Mouse (Mus musculus) small intestine, adult 2 months (tissue): Measurements from ENCODE around the gene Smcp. TPM values are rescaled to one million over a fixed set of nuclear protein-coding genes. Genes with fewer than 3 reads are reported as not detected.

Experiments
- H3K27ac ChIP-seq: fragments of 200-500 bp; 2 replicates; pipeline ENCODE4 v1.5.1; 2012; ENCODE audit warnings: low read depth, low read length, control low read depth, inconsistent platforms; ENCODE audit not compliant: insufficient read depth
- H3K27me3 ChIP-seq: fragments of 200-500 bp; 2 replicates; pipeline ENCODE4 v1.6.1; 2012; ENCODE audit warnings: mild to moderate bottlenecking, moderate library complexity, low read length, inconsistent platforms; ENCODE audit not compliant: control insufficient read depth, insufficient read depth
- H3K36me3 ChIP-seq: fragments of 200-500 bp; 2 replicates; pipeline ENCODE4 v1.6.1; 2012; ENCODE audit warnings: mild to moderate bottlenecking, low read length, control low read depth, inconsistent platforms; ENCODE audit not compliant: control insufficient read depth, insufficient read depth
- H3K4me1 ChIP-seq: fragments of 200-500 bp; 2 replicates; pipeline ENCODE4 v1.6.1; 2012; ENCODE audit warnings: low read length, inconsistent platforms, mixed read lengths; ENCODE audit not compliant: control insufficient read depth, insufficient read depth, insufficient read length
- H3K4me3 ChIP-seq: fragments of 200-500 bp; 2 replicates; pipeline ENCODE4 v1.5.1; 2012; ENCODE audit warnings: low read depth, mild to moderate bottlenecking, control low read depth, inconsistent platforms, low read length, moderate library complexity
- CTCF ChIP-seq: fragments of 200-500 bp; IDR thresholded peaks from 2 replicates; pipeline ENCODE4 v1.5.1; 2012; ENCODE audit warnings: low read depth, mild to moderate bottlenecking, control low read depth, inconsistent platforms, low read length, moderate library complexity, mixed read lengths; ENCODE audit not compliant: insufficient replicate concordance, insufficient read length; ENCODE audit errors: extremely low read depth
- POLR2A ChIP-seq: fragments of 200-500 bp; IDR thresholded peaks from 2 replicates; pipeline ENCODE4 v1.6.1; 2012; ENCODE audit warnings: low read depth, mild to moderate bottlenecking, control low read depth, inconsistent platforms, low read length, moderate library complexity
- WGBS: fragments of 180-500 bp; shearing (Covaris S2); methylation state at CpG from one replicate; pipeline ENCODE4 v1.1.7; 2018; 5-methylcytosine and 5-hydroxymethylcytosine counted together
- polyA plus RNA-seq: library from polyadenylated mRNA; depleted of rRNA; stranded (reverse); fragments of >200 nt; gene quantifications from 2 replicates; pipeline ENCODE4 v1.2.3, GENCODE M21; 2012

The Smcp gene
- polyA plus RNA-seq, 1 experiment: 0.62 TPM

DNA sequence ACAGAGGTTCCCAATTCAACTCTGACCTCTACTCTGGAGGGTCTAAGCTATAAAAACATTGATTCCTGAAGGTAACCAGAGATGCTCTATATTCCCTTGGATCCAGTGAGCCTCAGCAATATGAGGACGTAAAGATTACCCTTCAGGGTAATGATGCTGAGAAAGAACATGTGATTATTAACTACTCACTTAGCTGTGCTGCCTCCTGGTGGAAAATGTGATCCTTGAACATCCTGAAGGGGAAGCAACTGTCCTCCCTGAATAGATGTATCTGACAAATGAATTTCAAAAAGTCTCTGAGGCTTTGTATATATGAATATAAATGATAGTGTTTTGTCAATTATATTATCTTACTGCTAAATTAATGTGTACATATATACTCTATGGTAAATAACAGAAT lies 11.7 kb upstream of the Smcp start:
- 32% methylated on average over 1 of the region's 1 CpGs for WGBS
- Histone ChIP-seq H3K27me3 (no peaks in the 10 kb centered on the region), H3K4me3 (no peak overlapping the region), H3K4me1 (no peaks in the 10 kb centered on the region), H3K27ac (no peak overlapping the region), H3K36me3 (no peaks in the 10 kb centered on the region)
- no peak for TF ChIP-seq CTCF
- no peak for TF ChIP-seq POLR2A

GRCm38 (mm10) chr3:92599973-92600372 lies 11.2 kb upstream of the Smcp start:
- no peak overlapping the region for H3K4me3 ChIP-seq
- no peak overlapping the region for H3K27ac ChIP-seq
- H3K36me3 ChIP-seq: no peaks in the 10 kb centered on the region
- H3K27me3 ChIP-seq: no peaks in the 10 kb centered on the region
- no peaks in the 10 kb centered on the region for H3K4me1 ChIP-seq
- TF ChIP-seq POLR2A (no peak), CTCF (no peak)

DNA sequence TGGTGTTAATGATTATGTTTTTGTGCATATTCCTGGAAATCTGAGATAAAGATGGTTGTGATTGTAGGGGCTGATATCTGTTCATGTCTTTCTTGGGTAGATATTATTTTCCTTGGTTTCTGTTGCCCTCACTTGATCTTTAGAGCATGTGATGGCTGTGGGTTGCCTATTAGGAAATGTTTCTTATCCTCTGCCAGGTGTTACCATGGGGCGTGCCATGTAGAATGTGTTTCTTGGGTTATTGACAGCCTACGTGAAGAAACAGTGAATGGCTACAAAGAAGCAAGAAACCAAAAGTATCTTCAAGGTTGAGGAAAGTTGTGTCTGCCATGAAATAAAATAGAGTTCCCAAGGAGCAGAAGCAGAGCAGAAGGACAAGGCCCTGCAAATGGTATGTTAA lies 9.6 kb upstream of the Smcp start:
- no peaks in the 10 kb centered on the region for H3K27me3 ChIP-seq
- no peaks in the 10 kb centered on the region for H3K36me3 ChIP-seq
- H3K4me3 ChIP-seq: no peak overlapping the region
- no peak for TF ChIP-seq CTCF
- no peak for TF ChIP-seq POLR2A
- no peak overlapping the region for H3K27ac ChIP-seq
- H3K4me1 ChIP-seq: no peaks in the 10 kb centered on the region
- WGBS: 66% methylated on average over 2 of the region's 2 CpGs

DNA sequence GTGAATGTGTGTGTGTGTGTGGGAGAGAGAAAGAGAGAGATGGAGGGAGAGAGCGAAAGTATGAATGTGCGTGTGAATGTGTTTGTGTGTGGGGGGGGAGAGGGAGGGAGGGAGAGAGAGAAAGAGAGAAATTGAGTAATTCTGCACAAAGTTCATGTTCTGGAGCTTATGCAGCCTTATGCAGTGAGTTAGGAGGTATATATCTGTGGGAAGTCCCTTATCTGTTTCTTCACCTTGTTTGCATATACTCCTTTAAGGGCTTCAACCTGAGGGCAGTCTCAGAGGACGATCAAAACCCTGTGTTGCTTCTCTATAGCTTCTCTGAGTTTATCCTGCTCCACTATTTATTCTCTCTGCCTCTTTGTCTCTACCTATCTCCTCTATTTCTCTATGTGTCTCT lies 1.6 kb downstream of the Smcp start:
- Histone ChIP-seq H3K27ac (no peak overlapping the region), H3K4me1 (no peaks in the 10 kb centered on the region), H3K4me3 (no peak overlapping the region), H3K27me3 (no peaks in the 10 kb centered on the region), H3K36me3 (no peaks in the 10 kb centered on the region)
- no peak for TF ChIP-seq POLR2A
- WGBS: 46% methylated on average over 3 of the region's 3 CpGs

GRCm38 (mm10) chr3:92585055-92585454 lies 3.7 kb downstream of the Smcp start:
- H3K36me3 ChIP-seq: no peaks in the 10 kb centered on the region
- 56% methylated on average over 1 of the region's 1 CpGs for WGBS
- H3K27me3 ChIP-seq: no peaks in the 10 kb centered on the region
- no peak overlapping the region for H3K27ac ChIP-seq
- no peak overlapping the region for H3K4me3 ChIP-seq
- TF ChIP-seq CTCF: no peak
- TF ChIP-seq POLR2A: no peak
- no peaks in the 10 kb centered on the region for H3K4me1 ChIP-seq

GRCm38 (mm10) chr3:92583164-92583826 lies 5.5 kb downstream of the Smcp start:
- H3K27ac ChIP-seq: no peak overlapping the region
- WGBS: 72% methylated on average over 3 of the region's 3 CpGs

GRCm38 (mm10) chr3:92579508-92579907 lies 9.3 kb downstream of the Smcp start:
- H3K27me3 ChIP-seq: no peaks in the 10 kb centered on the region
- no peak overlapping the region for H3K27ac ChIP-seq
- 30% methylated on average over 1 of the region's 1 CpGs for WGBS
- no peaks in the 10 kb centered on the region for H3K4me1 ChIP-seq
- no peak overlapping the region for H3K4me3 ChIP-seq
- H3K36me3 ChIP-seq: no peaks in the 10 kb centered on the region
- TF ChIP-seq CTCF (no peak), POLR2A (no peak)

More at GRCm38 (mm10) chr3:92583164-92583826, 5.5 kb downstream of the Smcp start:
- Histone ChIP-seq H3K27me3 (no peaks in the 10 kb centered on the region), H3K36me3 (no peaks in the 10 kb centered on the region), H3K4me3 (no peak overlapping the region), H3K4me1 (no peaks in the 10 kb centered on the region)
- TF ChIP-seq POLR2A: no peak
- TF ChIP-seq CTCF: no peak
